Mouse (Mus musculus) c-Kit-positive CD71-positive TER-119-negative erythroid progenitor cells, embryonic 14.5 days (primary cell): ENCODE measurements around the gene Gh.
A peak's percentile ranks its signal among the peaks of the same experiment; 100 is the strongest.

ENCODE experiments used
- DNase-seq: peaks from one replicate; pipeline ENCODE4 v3.0.0-alpha.2; 2013; ENCODE audit warnings: low read depth

Gene Gh

DNA sequence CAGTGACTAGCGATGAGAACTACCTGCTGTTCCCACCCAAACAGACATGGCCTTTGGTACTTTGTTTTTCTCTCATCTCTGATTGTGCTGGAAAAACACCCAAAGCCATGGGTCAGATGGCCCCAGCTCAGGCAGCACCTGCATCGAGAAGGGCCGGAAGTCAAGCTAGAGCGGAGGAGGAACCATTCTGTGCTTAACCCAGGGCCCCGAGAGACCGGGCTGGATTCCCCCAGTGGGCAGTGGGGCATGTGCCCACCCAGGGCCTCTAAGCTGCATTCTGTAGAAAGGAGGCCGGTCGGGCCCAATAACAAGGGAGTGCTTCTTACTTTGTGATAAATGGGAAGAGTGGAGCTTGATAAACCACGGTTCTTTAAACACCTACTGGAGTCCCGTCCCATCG, 6.5 kb upstream of the Gh start:
- DNase-seq: no peak

DNA sequence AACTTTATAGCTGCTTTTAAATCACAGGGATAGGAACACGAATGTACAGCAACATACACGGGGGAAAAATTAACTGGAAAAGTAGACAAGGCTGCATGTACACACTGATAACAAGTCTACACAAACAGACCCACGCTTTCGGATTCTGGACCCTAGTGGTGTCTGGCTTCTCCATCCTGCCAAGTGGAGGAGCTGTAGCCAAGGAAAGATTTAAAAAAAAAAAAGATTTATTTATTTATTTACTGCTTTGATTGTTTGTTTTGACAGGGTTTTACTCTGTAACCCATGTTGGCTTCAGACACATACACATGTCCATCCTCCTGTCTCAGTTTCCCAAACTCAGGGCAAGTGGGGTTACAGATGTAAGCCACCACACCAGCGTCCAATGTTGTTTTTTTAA, 5.8 kb upstream of the Gh start:
- DNase-seq: no peak

DNA sequence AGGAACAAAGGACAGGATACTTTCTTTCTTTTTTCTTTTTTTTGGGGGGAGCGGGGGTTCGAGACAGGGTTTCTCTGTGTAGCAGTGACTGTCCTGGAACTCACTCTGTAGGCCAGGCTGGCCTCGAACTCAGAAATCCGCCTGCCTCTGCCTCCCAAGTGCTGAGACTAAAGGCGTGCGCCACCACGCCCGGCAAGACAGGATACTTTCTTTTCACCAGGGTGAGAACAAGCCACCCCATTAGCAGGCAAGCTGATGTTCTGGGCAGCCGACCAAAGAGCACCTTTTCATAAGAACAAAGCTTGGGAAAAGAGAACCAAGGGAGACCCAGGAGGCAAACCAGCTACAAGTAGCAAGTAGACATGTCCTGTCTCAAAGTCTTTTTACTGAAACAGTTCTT, 5.1 kb upstream of the Gh start:
- DNase-seq: no peak

DNA sequence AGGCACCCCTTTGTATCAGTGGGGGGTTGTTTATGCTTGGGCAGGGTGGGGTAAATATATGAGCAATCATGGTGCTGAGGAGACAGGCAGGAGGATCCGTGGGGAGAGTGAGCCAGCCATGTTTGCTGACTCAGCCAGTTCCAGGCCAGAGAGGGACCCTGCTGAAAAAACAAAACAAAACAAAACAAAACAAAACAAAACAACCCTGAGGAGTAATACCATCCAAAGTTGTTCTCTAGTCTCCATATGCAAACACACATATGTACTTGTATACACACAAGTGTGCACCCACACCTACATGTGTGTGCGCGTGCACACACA, 4.4 kb upstream of the Gh start:
- DNase-seq: no peak

DNA sequence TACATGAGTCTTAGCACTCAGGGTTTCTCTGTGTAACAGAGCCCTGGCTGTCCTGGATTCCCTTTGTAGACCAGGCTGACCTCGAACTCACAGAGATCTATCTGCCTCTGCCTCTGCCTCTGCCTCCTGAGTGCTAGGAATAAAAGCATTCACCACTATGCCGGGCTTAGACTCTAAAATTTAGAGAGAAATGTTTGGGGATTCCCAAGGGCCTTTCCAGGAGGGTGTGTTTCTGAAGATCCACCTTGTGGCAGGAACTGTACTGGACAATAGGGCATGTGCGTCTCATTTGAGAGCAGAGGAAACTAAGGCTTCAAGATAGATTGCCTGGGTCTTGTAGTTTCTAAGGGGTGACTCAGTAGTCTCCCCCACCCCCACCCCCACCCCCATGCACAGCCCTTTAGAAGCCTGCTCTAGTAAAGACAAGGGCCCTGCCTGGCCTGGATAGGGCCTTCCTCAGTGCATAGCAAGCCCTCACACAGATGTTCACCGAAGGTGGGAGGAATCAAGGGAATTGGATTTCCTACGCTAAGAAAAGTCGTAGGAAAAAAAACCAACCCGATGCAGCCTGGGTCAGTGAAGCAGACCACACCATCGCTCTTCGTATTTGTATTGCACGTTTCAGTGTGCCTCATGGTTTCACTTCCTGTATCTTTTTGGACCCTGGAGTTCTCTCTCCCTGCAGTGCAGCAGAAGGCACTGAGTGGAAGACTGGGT, 3.8 kb upstream of the Gh start:
- DNase-seq: no peak

DNA sequence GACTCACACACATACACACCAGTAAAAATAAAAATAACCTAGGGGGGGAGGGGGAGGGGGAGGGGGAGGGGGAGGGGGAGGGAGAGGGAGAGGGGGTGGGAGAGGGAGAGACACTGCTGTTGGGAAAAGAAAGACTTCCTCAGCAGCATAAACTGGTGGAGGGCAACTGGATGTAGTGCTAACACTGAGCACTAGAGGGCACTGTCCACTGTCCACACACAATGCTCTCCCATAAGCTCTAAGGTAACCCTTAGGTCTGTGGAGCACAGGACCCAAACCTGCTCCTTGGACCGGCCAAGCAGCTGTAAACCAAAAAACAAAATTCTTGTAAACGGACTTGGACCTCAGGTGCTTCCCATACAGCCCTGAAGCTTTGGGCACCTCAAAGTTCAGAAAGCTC, 969 bp upstream of the Gh start:
- peak; percentile 42 for DNase-seq

DNA sequence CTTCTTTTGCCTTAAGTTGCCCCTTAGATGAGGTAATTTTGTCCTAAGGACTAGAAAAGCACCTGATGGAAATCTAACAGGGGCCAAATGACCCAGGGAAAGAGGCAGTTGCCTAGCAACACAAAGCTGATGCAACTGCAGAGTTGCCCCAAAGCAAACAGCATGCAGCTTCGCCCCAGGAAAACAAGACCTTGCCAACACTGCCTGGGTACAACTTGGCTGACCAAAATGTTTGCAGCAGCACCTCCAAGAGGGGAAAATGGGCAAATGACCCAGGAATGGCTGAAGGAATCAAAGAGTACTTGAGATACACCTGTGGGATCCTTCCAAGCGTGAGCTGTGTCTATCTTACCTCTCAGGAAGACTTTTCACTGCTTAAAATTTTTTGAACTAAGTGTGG, 9.8 kb downstream of the Gh start:
- DNase-seq: no peak

DNA sequence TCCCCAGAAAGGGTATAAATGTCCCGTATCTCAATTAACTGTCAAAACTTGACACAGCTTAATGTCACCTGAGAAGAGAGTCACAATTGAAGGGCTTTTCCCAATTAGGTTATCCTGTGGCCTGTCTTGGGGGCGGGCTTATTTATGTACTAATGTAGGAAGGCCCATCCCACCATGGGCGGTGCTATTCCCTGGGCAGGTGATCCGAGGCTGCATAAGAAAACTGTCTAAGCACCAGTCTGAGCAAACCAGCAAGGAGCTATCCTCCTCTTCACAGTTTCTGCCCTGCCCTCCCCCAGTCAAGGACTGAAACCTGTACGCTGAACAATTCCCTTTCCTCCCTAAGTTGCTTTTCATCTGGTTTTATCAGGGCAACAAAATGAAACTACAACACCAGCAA, 11.3 kb downstream of the Gh start:
- no peak for DNase-seq

DNA sequence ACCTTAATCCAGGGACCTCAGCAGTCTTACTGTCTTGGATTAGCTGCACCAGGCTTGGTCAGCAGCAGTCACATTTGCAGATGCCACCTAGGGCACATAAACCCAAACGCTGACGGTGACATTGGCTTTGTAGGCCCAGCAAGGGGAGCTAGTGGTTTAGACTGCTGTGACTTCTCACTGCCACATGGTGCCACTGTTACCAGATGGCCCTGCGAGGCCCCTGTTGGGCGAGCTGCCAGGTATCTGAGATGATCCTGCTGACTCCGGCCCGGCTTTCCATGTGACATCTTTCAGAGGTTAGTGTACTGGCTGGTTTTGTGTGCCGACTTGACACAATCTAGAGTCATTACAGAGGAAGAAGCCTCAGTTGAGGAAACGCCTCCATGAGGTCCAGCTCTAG, 12.3 kb downstream of the Gh start:
- no peak for DNase-seq

DNA sequence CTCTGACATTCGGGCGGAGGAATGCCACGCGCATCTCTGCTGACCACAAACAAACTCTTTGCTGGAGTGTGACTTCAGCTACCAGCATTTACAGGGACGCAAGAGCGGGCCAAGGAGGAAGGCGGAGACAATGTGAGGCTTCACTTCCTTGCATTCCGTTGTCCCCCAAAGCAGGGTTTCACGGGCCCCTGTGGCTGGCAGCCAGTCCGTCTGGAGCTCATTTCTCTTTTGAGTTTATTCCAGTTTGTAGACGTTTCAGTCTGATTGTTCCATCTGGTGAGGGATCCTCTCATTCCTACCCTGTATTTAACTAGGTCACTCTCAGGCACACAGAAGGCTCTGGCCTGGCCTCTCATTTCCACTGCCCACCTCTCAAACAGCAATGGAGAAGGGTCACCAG, 14.7 kb downstream of the Gh start:
- DNase-seq: no peak

DNA sequence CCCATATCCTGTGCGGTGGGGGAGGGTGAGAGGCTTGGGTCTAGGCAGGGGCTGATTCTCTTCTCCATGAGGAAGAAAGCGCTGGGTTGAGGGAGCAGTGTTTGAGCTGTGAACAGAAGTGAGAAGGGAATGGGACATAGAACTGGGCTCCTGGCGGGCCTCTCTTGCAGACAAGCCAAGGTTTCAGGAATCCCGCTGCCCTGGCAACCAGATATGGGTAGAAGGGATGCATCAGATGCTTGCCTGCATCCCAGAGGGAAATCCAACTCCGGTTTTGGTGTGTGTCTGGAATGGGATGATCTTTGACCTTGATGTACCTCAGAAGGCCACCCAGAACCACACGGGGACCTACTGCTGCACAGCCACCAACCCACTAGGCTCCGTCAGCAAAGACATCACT, 15.5 kb downstream of the Gh start:
- DNase-seq: no peak

DNA sequence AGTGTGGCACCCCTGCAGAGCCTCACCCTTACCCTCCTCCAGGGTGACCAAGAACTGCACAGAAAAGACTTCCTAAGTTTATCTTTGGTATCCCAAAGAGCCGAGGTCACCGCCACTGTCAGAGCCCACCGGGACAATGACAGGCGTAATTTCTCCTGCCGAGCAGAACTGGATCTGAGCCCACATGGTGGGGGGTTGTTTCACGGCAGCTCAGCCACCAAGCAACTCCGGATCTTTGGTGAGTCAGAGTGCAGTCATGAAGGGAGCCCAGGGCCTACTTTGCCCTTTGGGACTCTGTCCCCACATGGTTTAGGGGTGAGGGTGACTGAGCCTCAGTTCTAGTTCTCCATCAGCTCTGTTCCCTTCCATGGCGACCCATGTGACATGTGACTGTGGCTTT, 17.5 kb downstream of the Gh start:
- no peak for DNase-seq

DNA sequence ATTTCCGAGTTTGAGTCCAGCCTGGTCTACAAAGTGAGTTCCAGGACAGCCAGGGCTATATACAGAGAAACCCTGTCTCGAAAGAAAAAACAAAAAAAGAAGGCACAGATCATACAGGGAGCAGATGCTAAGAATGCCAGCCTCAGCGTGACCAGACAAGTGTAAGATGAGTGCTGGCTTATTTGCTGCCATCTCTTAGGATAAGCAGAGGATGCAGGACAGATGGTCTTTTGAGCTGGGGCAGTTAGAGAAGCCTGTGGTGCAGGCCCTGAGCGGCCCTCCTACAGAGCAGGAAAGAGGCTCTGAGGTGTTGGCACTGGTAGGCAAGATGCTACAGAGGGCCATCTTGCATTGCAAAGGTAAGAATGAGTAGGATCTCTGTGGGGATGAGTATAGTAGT, 18.3 kb downstream of the Gh start:
- DNase-seq: no peak

DNA sequence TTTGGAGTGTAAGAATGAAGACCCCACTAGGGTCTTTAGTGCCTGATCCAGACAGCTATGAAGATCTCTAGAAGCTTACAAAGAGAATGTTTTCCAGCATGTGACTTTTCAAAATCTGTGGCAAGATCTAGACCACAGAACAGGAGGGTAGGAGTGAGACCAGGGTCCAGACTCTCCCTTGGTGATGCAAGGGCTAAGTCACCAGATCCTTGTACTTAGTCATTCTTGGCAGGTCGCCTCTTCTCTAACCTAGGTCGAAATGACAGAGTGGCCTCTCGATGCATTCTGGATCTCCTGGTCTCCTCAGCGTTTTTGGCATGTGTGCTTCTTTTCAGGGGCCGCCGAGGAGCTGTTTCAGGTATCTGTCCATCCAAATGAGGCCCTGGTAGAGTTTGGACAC, 19.2 kb downstream of the Gh start:
- DNase-seq: no peak

DNA sequence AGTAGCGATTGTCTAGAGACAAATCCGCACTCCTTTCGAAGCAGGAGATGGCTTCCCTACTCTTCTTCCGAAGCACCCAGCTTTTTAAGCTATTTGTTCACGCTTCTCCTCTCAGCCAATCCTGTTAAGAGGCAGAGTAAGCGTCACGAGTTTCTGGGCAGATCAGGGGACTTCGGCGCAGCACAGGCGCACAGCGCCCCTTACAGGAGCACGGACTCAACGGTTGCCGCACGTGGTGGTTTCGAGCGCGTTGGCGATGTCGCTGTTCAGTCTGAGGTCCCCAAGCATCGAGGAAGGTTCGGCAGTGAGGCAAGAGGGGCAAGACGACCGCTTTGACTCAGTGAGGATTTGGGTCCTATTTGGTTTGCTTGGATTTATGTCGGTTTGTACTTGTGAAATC, 25.2 kb downstream of the Gh start, which contains the start of gene Tcam1:
Tcam1 (plus strand) TSS at position 219 of the 400 bp plus-strand sequence.
- peak; percentile 92 for DNase-seq

DNA sequence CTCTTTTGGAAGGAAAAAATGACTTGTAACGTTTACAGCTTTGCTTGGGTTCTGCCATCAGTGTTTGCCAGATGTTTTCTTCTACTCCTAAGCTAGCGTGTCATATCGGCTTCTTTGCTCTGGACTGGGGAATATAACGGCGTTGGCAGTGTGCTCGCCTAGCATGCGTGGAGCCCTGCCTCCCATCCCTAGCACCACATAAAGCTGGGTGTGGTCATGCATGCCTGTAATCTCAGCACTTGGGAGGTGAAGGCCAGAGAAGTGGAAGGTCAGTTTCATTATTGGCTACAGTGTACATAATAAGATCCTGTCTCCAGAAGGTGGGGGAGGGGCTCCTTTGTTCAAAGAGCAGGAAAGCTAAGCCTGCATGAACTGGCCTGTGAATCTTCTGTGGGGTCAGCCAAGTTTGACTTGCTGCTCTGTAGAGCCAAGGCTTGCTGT, 26.7 kb downstream of the Gh start:
- no peak for DNase-seq

DNA sequence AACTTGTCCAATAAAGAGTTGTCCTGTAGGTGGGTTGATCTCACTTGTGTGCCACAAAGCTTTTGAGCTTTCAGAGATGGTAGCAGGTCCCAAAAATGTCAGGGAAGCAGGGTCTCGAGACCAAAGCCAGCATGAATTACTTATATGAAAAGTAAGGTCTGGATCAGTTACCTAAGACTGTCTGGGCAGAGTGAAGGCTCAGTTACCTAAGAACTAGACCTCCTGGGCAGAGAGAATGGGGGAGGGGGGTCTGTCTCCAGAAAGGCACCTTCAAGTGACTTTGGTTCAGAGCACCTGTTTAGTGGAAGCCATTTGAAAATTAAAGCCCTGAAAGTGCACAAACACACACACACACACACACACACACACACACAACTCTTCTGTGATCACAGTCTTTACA, 27.3 kb downstream of the Gh start:
- DNase-seq: no peak

DNA sequence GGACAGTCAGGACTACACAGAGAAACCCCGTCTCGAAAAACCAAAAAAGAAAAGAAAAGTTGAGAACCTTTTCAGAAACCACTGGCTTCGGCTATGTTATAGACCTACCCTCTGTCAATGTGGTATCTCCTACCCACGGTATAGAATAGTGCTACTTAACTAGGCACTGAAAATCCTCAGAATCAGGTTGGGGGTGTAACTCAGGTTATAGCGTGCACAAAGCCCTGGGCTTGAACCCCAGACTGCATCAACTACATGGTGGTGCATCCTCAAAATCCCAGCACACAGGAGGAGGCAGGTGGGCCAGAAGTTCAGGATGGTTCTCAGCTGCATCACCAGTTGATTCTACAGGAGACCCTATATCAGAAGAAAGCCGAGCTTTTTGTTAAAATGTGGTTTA, 27.9 kb downstream of the Gh start:
- DNase-seq: no peak

DNA sequence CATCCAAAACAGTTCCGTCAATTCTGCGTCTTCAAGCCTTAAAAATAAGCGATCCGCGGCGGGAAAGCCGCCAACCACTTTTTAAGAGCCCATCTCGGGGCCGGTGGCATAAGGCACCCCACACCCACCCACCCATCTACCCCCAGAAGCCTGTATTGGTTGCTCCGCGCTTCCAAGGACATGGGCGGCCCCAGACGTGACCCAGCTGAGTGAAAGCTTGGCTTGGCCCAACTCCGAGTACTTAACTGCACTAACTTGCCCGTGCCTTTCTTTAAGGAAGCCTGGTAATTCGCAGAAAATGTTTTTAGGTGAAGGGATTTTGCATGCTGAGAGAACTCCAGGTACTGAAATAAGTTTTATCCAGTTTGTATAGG, 28.4 kb downstream of the Gh start:
- DNase-seq: no peak

DNA sequence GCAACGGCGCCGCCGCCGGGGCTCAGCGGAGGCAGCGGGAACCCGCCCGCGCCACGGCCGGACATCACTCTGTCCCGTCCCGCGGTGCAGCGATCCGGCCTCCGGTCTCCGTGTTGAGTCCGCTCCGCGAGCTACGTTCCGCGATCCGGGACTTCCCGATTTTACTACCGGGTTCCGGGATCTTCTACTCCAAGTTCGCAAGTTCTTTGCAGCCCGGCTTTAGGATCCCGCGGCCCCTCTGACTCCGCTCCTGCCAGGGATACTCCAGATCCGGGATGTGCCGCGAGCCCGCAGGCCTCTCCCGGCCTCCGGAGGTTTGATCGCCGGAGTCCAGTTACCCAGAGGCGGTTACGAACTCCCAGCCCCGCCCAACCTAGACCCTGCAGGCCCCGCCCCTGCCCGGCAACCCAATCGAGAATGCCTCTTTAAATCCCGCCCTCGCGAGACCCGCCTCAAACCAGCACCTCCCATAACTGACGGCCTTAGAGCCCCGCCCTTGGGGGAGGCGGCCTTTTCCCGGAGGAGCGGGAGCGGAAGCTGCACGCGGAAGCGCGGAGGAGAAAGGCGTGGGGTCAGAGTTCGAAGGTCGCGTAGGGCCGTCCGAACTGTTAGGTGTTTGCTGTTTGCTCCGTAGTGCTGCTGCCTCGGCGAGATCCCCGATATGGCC, 28.9 kb downstream of the Gh start, which contains the start of gene Smarcd2:
Smarcd2 (minus strand) TSS at position 329 of the 667 bp plus-strand sequence.
- DNase-seq: peak; percentile 98

DNA sequence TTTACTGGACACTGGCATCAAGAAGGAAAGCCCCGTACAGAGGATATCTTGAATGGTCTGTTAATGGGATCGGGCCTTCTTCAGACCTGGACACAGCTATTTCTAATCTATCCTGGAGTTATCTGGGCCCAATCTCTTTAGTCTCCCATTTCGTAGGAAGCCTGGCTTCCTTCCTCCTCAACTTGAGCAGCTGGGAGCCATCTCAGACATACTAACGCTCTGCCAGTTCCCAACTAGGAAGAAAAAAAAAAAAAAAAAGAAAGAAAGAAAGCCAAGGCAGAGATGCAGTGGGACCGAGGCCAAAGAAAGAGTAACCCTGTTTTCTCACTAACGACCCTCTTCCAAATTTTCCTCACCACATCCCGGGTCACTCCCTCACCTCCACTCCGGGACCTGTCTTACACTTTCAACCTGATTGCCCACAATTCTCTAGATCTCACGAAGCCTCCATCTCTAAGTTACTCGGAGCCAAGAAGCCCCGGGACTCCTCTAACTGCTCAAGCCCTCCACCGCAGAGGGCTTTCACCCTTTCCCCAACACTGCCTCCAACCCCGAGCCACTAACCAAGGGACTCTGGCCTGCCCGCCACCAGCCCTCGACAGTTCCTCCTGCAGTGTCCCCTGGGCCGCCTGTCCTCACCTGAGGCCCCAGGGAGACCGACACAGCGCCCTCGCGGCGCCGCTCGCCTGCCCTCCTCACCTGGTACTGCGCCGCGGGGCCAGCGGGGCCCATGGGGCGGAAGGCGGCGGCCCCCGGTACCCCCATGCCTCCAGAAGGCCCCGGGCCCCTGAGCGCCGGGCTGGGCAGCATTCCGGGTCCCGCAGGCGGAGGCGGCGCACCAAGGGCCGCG, 29.6 kb downstream of the Gh start:
- no peak for DNase-seq

DNA sequence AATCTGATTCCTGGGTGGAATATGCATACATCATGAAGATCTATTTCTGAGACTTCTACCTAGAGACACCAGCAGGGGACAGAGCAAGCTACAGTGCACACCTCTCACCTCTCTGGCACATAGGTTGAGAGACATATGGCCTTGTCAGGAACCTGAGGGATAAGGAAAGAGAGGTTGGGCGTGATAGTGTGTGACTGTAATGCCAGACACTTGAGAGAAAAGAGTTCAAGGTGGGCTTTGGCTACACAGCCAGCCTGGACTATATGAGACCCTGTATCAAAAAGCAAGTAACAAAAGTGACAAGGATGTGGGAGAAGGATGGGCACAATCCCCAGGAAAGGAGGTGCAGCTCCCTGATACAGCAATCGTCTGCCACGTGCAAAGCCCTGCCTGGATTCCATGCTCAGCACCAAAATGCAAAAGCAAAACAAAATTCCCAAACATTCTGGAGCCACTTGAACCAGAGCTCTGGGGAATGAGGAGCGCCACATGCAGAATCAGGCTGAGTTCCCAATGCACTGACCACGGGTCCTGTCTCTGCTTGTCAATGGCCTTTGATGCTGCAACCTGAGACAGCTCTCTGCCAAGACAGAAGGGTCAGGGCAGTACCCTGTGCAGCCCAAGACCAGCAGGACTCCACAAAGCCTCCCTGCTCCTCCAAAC, 30.4 kb downstream of the Gh start:
- no peak for DNase-seq

DNA sequence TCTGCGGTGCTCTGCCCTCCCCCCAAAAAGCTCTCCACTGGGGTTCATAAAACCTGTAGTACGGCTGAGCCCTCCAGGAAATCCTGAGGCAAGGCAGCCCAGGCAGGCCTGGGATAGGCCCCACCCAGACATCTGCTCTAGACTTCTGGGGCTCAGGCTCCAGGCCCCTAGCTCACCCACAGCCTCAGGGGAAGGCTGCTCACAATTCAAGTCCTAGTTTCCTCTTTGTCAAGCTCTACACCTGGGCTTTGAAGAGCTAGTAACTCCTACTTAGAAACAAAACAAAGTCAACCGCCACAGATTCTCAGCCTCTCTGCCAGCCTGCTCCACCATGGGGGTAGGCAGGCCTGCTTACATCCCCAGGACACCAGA, 32.6 kb downstream of the Gh start:
- DNase-seq: no peak
